15 mouse cellular contexts compared by ENCODE assay signal in the genomic region with DNA sequence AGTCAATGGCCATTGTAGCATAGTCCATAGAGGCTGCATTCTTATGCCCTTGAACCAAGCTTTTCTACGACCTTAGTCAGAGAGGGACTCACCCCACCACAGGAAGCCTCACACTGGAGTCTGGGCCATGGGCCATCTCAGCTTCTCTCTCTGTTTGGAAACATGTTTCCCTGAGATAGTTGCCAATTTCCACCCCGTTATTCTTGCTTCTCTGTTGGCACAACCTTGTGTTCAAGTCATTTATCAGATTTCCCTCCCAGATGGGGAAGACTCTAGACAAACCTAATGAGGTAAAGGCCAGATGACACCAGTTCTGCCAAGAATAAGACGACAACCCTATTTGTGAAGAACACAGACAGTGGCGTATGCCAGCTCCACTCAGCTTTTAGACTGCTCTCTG.
DNase-seq lines count a peak whose midpoint lies in the region.
"Had no signal": no experiment of that assay in that cellular context is flagged by ENCODE, and none has a peak within 500 bp of the region (broad histone marks: within the 10 kb centered on the region; RNA-seq: fewer than 3 reads in every experiment).

No protein-coding gene starts in this region.

- peak; percentile 68 to 81 for DNase-seq in cerebellum, postnatal 10 days
- DNase-seq in cerebellum, adult 9-10 months: no peak
- peak; percentile 13 for DNase-seq in layer of hippocampus, adult 9-10 months (ENCODE audit: low spot score)
- DNase-seq in layer of hippocampus, postnatal 25 days (ENCODE audit: extremely low spot score in 1 of 2, low spot score in 1 of 2): no peak
- peak; percentile 7 for DNase-seq in lung, postnatal 36 days
- DNase-seq in lung, postnatal 4 days: no peak
- DNase-seq in testis, postnatal 14 days (ENCODE audit: low spot score): no peak
- DNase-seq: adrenal gland, postnatal 36 days; cerebellum, adult 9-11 months; embryo, embryonic 11 days; gastrocnemius, postnatal 25 days; heart, postnatal 4 days; kidney, adult 18-20 months; right cerebral cortex, adult 18-20 months; thymus, postnatal 25 days had no signal

Comparison
In these comparisons a context has a peak if more than half of its experiments do, and no peak if none do; other contexts are left out.
1. DNase-seq: peak in cerebellum, postnatal 10 days (2 of 2), layer of hippocampus, adult 9-10 months (single experiment) and lung, postnatal 36 days (single experiment); none in cerebellum, adult 9-10 months (single experiment), layer of hippocampus, postnatal 25 days (0 of 2), lung, postnatal 4 days (0 of 2) and testis, postnatal 14 days (single experiment).